Mouse (Mus musculus) heart, embryonic 16.5 days (tissue): ENCODE data around the gene Casc3. TPM values are rescaled to one million over a fixed set of nuclear protein-coding genes. Genes with fewer than 3 reads are reported as not detected.

ENCODE experiments used
- ATAC-seq: fragments of 200-750 bp; cut with Nextera tagmentation; replicated peaks from 2 replicates; pipeline ENCODE4 v1.8.0; 2017; ENCODE audit warnings: moderate number of reproducible peaks; ENCODE audit not compliant: insufficient read depth, low FRiP score; ENCODE audit errors: extremely low read depth
- H3K27ac ChIP-seq: fragments of 300-500 bp; sonication (generic); 2 replicates; pipeline ENCODE4 v1.5.1; 2014; ENCODE audit warnings: mild to moderate bottlenecking, low read length, control low read depth, moderate library complexity
- H3K27me3 ChIP-seq: fragments of 300-500 bp; sonication (generic); 2 replicates; pipeline ENCODE4 v1.6.1; 2014; ENCODE audit warnings: low read length, mixed read lengths; ENCODE audit not compliant: control insufficient read depth, insufficient read depth
- H3K36me3 ChIP-seq: fragments of 300-500 bp; sonication (generic); 2 replicates; pipeline ENCODE4 v1.6.1; 2014; ENCODE audit not compliant: control insufficient read depth, insufficient read depth
- H3K4me1 ChIP-seq: fragments of 300-500 bp; sonication (generic); 2 replicates; pipeline ENCODE4 v1.6.1; 2014; ENCODE audit warnings: low read length, mixed read lengths; ENCODE audit not compliant: control insufficient read depth, insufficient read depth
- H3K4me2 ChIP-seq: fragments of 300-500 bp; sonication (generic); 2 replicates; pipeline ENCODE4 v1.6.1; 2014; ENCODE audit warnings: low read depth, mild to moderate bottlenecking, control low read depth, low read length
- H3K4me3 ChIP-seq: fragments of 300-500 bp; sonication (generic); 2 replicates; pipeline ENCODE4 v1.5.1; 2014; ENCODE audit warnings: mild to moderate bottlenecking, control low read depth, low read length
- H3K9ac ChIP-seq: fragments of 300-500 bp; sonication (generic); 2 replicates; pipeline ENCODE4 v1.6.1; 2014; ENCODE audit warnings: low read length, control low read depth
- H3K9me3 ChIP-seq: fragments of 300-500 bp; sonication (generic); replicated peaks from 2 replicates; pipeline ENCODE4 v1.6.1; 2016; ENCODE audit warnings: low read length; ENCODE audit not compliant: control insufficient read depth
- WGBS: fragments of 180-500 bp; shearing (Covaris S2); extraction: QIAGEN DNeasy Blood & Tissue Kit; methylation state at CpG from one replicate; pipeline ENCODE4 v1.1.7; 2014; 5-methylcytosine and 5-hydroxymethylcytosine counted together
- polyA plus RNA-seq: library from polyadenylated mRNA; unstranded; fragments of >200 nt; fragmentation: Nextera tagmentation; extraction: Ambion mirVana; gene quantifications from 2 replicates; pipeline ENCODE4 v1.2.1, GENCODE M21; 2015

Gene Casc3
- polyA plus RNA-seq, 1 experiment from 2014 or later, result 23.4 TPM

GRCm38 (mm10) chr11:98839897-98840296 is 35.2 kb downstream of the Casc3 start:
- 57% methylated on average over 10 of the region's 10 CpGs for WGBS
- Histone ChIP-seq H3K4me2 (no peak overlapping the region), H3K36me3 (no peaks in the 10 kb centered on the region), H3K4me1 (peaks cover 9% of the 10 kb centered on the region; the same call in 1 of the 2 replicates), H3K4me3 (no peak overlapping the region), H3K9me3 (no peaks in the 10 kb centered on the region), H3K27ac (no peak overlapping the region), H3K27me3 (peaks cover 7% of the 10 kb centered on the region; the same call in 1 of the 2 replicates), H3K9ac (no peak overlapping the region)
- ATAC-seq, result no peak

- Histone ChIP-seq H3K36me3 (no peaks in the 10 kb centered on the region), H3K9me3 (no peaks in the 10 kb centered on the region), H3K4me1 (peaks cover 6% of the 10 kb centered on the region), H3K27me3 (no peaks in the 10 kb centered on the region), H3K4me2 (no peak overlapping the region), H3K9ac (no peak overlapping the region), H3K27ac (no peak overlapping the region), H3K4me3 (no peak overlapping the region)
- no peak for ATAC-seq
- WGBS, result 41% methylated on average over 13 of the region's 13 CpGs
Observed at GRCm38 (mm10) chr11:98846016-98846415, 41.3 kb downstream of the Casc3 start.

- Histone ChIP-seq H3K27ac (no peak overlapping the region), H3K36me3 (no peaks in the 10 kb centered on the region), H3K27me3 (no peaks in the 10 kb centered on the region), H3K9me3 (no peaks in the 10 kb centered on the region), H3K4me3 (no peak overlapping the region), H3K4me2 (no peak overlapping the region), H3K4me1 (peaks cover 6% of the 10 kb centered on the region), H3K9ac (no peak overlapping the region)
- WGBS, result 55% methylated on average over 19 of the region's 19 CpGs
- ATAC-seq, result no peak
Observed at GRCm38 (mm10) chr11:98846865-98847604, 42.3 kb downstream of the Casc3 start.

- no peak for ATAC-seq
- Histone ChIP-seq H3K36me3 (no peaks in the 10 kb centered on the region), H3K4me1 (peaks cover 6% of the 10 kb centered on the region), H3K27ac (no peak overlapping the region), H3K27me3 (no peaks in the 10 kb centered on the region), H3K9ac (peak overlapping the region; percentile 51), H3K4me2 (peak overlapping the region; percentile 43), H3K4me3 (no peak overlapping the region), H3K9me3 (no peaks in the 10 kb centered on the region)
- 20% methylated on average over 19 of the region's 19 CpGs for WGBS
Observed at GRCm38 (mm10) chr11:98849196-98849894, 44.6 kb downstream of the Casc3 start.

GRCm38 (mm10) chr11:98850100-98851093 is 45.7 kb downstream of the Casc3 start:
- H3K27me3 ChIP-seq, result no peaks in the 10 kb centered on the region
- no peak overlapping the region for H3K27ac ChIP-seq
- no peaks in the 10 kb centered on the region for H3K36me3 ChIP-seq
- ATAC-seq, result no peak
- peaks cover 6% of the 10 kb centered on the region for H3K4me1 ChIP-seq
- H3K9ac ChIP-seq, result no peak overlapping the region
- no peak overlapping the region for H3K4me2 ChIP-seq
- no peak overlapping the region for H3K4me3 ChIP-seq
- WGBS, result 65% methylated on average over 26 of the region's 26 CpGs
- no peaks in the 10 kb centered on the region for H3K9me3 ChIP-seq

GRCm38 (mm10) chr11:98854116-98854515 is 49.4 kb downstream of the Casc3 start:
- ATAC-seq, result no peak
- no peaks in the 10 kb centered on the region for H3K27me3 ChIP-seq
- no peak overlapping the region for H3K4me2 ChIP-seq
- WGBS, result 88% methylated on average over 8 of the region's 8 CpGs
- peaks cover 4% of the 10 kb centered on the region for H3K4me1 ChIP-seq
- H3K9me3 ChIP-seq, result no peaks in the 10 kb centered on the region
- no peaks in the 10 kb centered on the region for H3K36me3 ChIP-seq
- H3K4me3 ChIP-seq, result no peak overlapping the region
- no peak overlapping the region for H3K9ac ChIP-seq
- H3K27ac ChIP-seq, result no peak overlapping the region

- H3K9ac ChIP-seq, result no peak overlapping the region
- no peak overlapping the region for H3K4me3 ChIP-seq
- no peaks in the 10 kb centered on the region for H3K36me3 ChIP-seq
- no peaks in the 10 kb centered on the region for H3K4me1 ChIP-seq
- ATAC-seq, result no peak
- 88% methylated on average over 2 of the region's 2 CpGs for WGBS
- H3K4me2 ChIP-seq, result no peak overlapping the region
- no peak overlapping the region for H3K27ac ChIP-seq
- no peaks in the 10 kb centered on the region for H3K9me3 ChIP-seq
- H3K27me3 ChIP-seq, result no peaks in the 10 kb centered on the region
Observed at GRCm38 (mm10) chr11:98854659-98855058, 50.0 kb downstream of the Casc3 start.

GRCm38 (mm10) chr11:98858759-98859731 is 54.3 kb downstream of the Casc3 start:
- Histone ChIP-seq H3K4me1 (peaks cover 5% of the 10 kb centered on the region; the same call in 1 of the 2 replicates), H3K27me3 (no peaks in the 10 kb centered on the region), H3K36me3 (no peaks in the 10 kb centered on the region), H3K9ac (no peak overlapping the region), H3K4me2 (no peak overlapping the region), H3K9me3 (no peaks in the 10 kb centered on the region), H3K4me3 (no peak overlapping the region), H3K27ac (no peak overlapping the region)
- ATAC-seq, result 0 out of 2 replicates have a peak, but pooled peaks have one; percentile 16
- 37% methylated on average over 14 of the region's 14 CpGs for WGBS
